Mouse (Mus musculus) bone marrow, adult 2 months (tissue): ENCODE measurements around the gene Trim71.

Source experiments
- CTCF ChIP-seq: fragments of 200-500 bp; IDR thresholded peaks from 2 replicates; pipeline ENCODE4 v1.5.1; 2011; ENCODE audit warnings: low read length, control low read depth; ENCODE audit not compliant: control insufficient read depth, insufficient read depth
- POLR2A ChIP-seq: fragments of 200-500 bp; IDR thresholded peaks from 2 replicates; pipeline ENCODE4 v1.6.1; 2011; ENCODE audit warnings: low read depth, mild to moderate bottlenecking, control low read depth, low read length, borderline replicate concordance; ENCODE audit not compliant: control insufficient read depth

- TF ChIP-seq CTCF (no peak), POLR2A (no peak)
Measured at GRCm38 (mm10) chr9:114562031-114562918, 1.9 kb downstream of the Trim71 start.
